Mouse (Mus musculus) forebrain, embryonic 12.5 days (tissue): ENCODE results near the gene Elmod3. TPM values are rescaled to one million over a fixed set of nuclear protein-coding genes. Genes with fewer than 3 reads are reported as not detected.

ENCODE experiments used
- ATAC-seq: fragments of 200-750 bp; cut with Nextera tagmentation; 2 replicates; pipeline ENCODE4 v1.8.0; 2017; ENCODE audit warnings: moderate TSS enrichment; ENCODE audit not compliant: low FRiP score
- H3K27ac ChIP-seq: fragments of 300-500 bp; sonication (generic); 2 replicates; pipeline ENCODE4 v1.5.1; 2016; ENCODE audit warnings: mild to moderate bottlenecking
- H3K27me3 ChIP-seq: fragments of 300-500 bp; sonication (generic); 2 replicates; pipeline ENCODE4 v1.6.1; 2016; ENCODE audit warnings: mild to moderate bottlenecking
- H3K36me3 ChIP-seq: fragments of 300-500 bp; sonication (generic); replicated peaks from 2 replicates; pipeline ENCODE4 v1.6.1; 2016; ENCODE audit warnings: mild to moderate bottlenecking
- H3K4me1 ChIP-seq: fragments of 300-500 bp; sonication (generic); 2 replicates; pipeline ENCODE4 v1.6.1; 2016
- H3K4me2 ChIP-seq: fragments of 300-500 bp; sonication (generic); 2 replicates; pipeline ENCODE4 v1.6.1; 2016; ENCODE audit warnings: mild to moderate bottlenecking, moderate library complexity
- H3K4me3 ChIP-seq: fragments of 300-500 bp; sonication (generic); replicated peaks from 2 replicates; pipeline ENCODE4 v1.5.1; 2016; ENCODE audit warnings: mild to moderate bottlenecking
- H3K9ac ChIP-seq: fragments of 300-500 bp; sonication (generic); 2 replicates; pipeline ENCODE4 v1.6.1; 2016; ENCODE audit warnings: mild to moderate bottlenecking
- H3K9me3 ChIP-seq: fragments of 300-500 bp; sonication (generic); 2 replicates; pipeline ENCODE4 v1.6.1; 2016
- WGBS: fragments of 180-500 bp; shearing (Covaris S2); methylation state at CpG from one replicate; pipeline ENCODE4 v1.1.7; 2016; 5-methylcytosine and 5-hydroxymethylcytosine counted together
- polyA plus RNA-seq: library from polyadenylated mRNA; unstranded; fragments of >200 nt; fragmentation: Nextera tagmentation; extraction: Ambion mirVana; gene quantifications from 2 replicates; pipeline ENCODE4 v1.2.1, GENCODE M21; 2016

The Elmod3 gene
- polyA plus RNA-seq = 16.0 and 16.2 TPM in 2 replicates

- peak; percentile 93 for ATAC-seq
- Histone ChIP-seq H3K27ac (0 out of 2 replicates have a peak within 1 kb of the TSS, but pooled peaks have one; percentile 10), H3K4me1 (peaks cover 21% of the 10 kb centered on the region), H3K27me3 (no peaks in the 10 kb centered on the region), H3K4me2 (peak within 1 kb of the TSS; percentile 64), H3K9ac (peak within 1 kb of the TSS; percentile 64), H3K4me3 (peak within 1 kb of the TSS; percentile 58), H3K9me3 (no peaks in the 10 kb centered on the region), H3K36me3 (no peaks in the 10 kb centered on the region)
- WGBS = 2% methylated on average over 38 of the region's 38 CpGs
These were observed at the start of gene Elmod3, which contains the start of gene Retsat for GRCm38 (mm10) chr6:72597956-72598753. Gene Elmod3, minus strand, starts transcription at chr6:72598413. Gene Retsat, plus strand, starts transcription at chr6:72598475.

- Histone ChIP-seq H3K27me3 (no peaks in the 10 kb centered on the region), H3K4me3 (no peak overlapping the region), H3K9me3 (no peaks in the 10 kb centered on the region), H3K4me2 (no peak overlapping the region), H3K4me1 (peaks cover 10% of the 10 kb centered on the region), H3K27ac (0 out of 2 replicates have a peak overlapping the region, but pooled peaks have one; percentile 3), H3K9ac (no peak overlapping the region), H3K36me3 (0 out of 2 replicates have a peak, but pooled peaks cover 2% of the 10 kb centered on the region)
- peak; percentile 25; the same call in 1 of the 2 replicates for ATAC-seq
- WGBS = 59% methylated on average over 10 of the region's 10 CpGs
These were observed 49.2 kb upstream of the Elmod3 start for GRCm38 (mm10) chr6:72647383-72647820.

GRCm38 (mm10) chr6:72645364-72645763, 47.2 kb upstream of the Elmod3 start:
- Histone ChIP-seq H3K36me3 (0 out of 2 replicates have a peak, but pooled peaks cover 2% of the 10 kb centered on the region), H3K9me3 (no peaks in the 10 kb centered on the region), H3K9ac (no peak overlapping the region), H3K4me3 (no peak overlapping the region), H3K27me3 (no peaks in the 10 kb centered on the region), H3K27ac (no peak overlapping the region), H3K4me2 (no peak overlapping the region), H3K4me1 (peaks cover 10% of the 10 kb centered on the region)
- peak; percentile 91; the same call in 1 of the 2 replicates for ATAC-seq
- WGBS = 31% methylated on average over 7 of the region's 7 CpGs

GRCm38 (mm10) chr6:72644576-72644975, 46.4 kb upstream of the Elmod3 start:
- H3K4me1 ChIP-seq = peaks cover 10% of the 10 kb centered on the region
- H3K27ac ChIP-seq = no peak overlapping the region
- no peak overlapping the region for H3K4me3 ChIP-seq
- ATAC-seq = no peak
- 71% methylated on average over 4 of the region's 4 CpGs for WGBS
- H3K4me2 ChIP-seq = no peak overlapping the region
- no peaks in the 10 kb centered on the region for H3K27me3 ChIP-seq
- no peaks in the 10 kb centered on the region for H3K9me3 ChIP-seq
- H3K9ac ChIP-seq = no peak overlapping the region
- H3K36me3 ChIP-seq = 0 out of 2 replicates have a peak, but pooled peaks cover 2% of the 10 kb centered on the region

- Histone ChIP-seq H3K27ac (0 out of 2 replicates have a peak overlapping the region, but pooled peaks have one; percentile 21), H3K27me3 (no peaks in the 10 kb centered on the region), H3K9ac (no peak overlapping the region), H3K9me3 (no peaks in the 10 kb centered on the region), H3K4me3 (no peak overlapping the region), H3K4me1 (peaks cover 3% of the 10 kb centered on the region; the same call in 1 of the 2 replicates), H3K4me2 (no peak overlapping the region), H3K36me3 (no peaks in the 10 kb centered on the region)
- no peak for ATAC-seq
- 82% methylated on average over 18 of the region's 18 CpGs for WGBS
These were observed 43.2 kb upstream of the Elmod3 start for GRCm38 (mm10) chr6:72641218-72641954.

- H3K4me3 ChIP-seq = no peak overlapping the region
- no peaks in the 10 kb centered on the region for H3K9me3 ChIP-seq
- no peak overlapping the region for H3K9ac ChIP-seq
- peaks cover 8% of the 10 kb centered on the region; the same call in 1 of the 2 replicates for H3K36me3 ChIP-seq
- no peak for ATAC-seq
- H3K27me3 ChIP-seq = no peaks in the 10 kb centered on the region
- H3K4me1 ChIP-seq = no peaks in the 10 kb centered on the region
- H3K4me2 ChIP-seq = no peak overlapping the region
- H3K27ac ChIP-seq = no peak overlapping the region
- WGBS = 81% methylated on average over 3 of the region's 3 CpGs
These were observed 38.7 kb upstream of the Elmod3 start for GRCm38 (mm10) chr6:72636940-72637339.

GRCm38 (mm10) chr6:72635760-72636431, 37.7 kb upstream of the Elmod3 start:
- Histone ChIP-seq H3K27me3 (no peaks in the 10 kb centered on the region), H3K9ac (no peak overlapping the region), H3K9me3 (no peaks in the 10 kb centered on the region), H3K4me1 (no peaks in the 10 kb centered on the region), H3K27ac (no peak overlapping the region), H3K4me3 (no peak overlapping the region), H3K36me3 (peaks cover 19% of the 10 kb centered on the region), H3K4me2 (no peak overlapping the region)
- ATAC-seq = peak; percentile 81
- 56% methylated on average over 12 of the region's 12 CpGs for WGBS

- 90% methylated on average over 10 of the region's 10 CpGs for WGBS
- no peaks in the 10 kb centered on the region for H3K4me1 ChIP-seq
- ATAC-seq = no peak
- H3K4me2 ChIP-seq = no peak overlapping the region
- no peak overlapping the region for H3K9ac ChIP-seq
- no peaks in the 10 kb centered on the region for H3K9me3 ChIP-seq
- H3K4me3 ChIP-seq = no peak overlapping the region
- no peaks in the 10 kb centered on the region for H3K27me3 ChIP-seq
- H3K36me3 ChIP-seq = peaks cover 34% of the 10 kb centered on the region
- H3K27ac ChIP-seq = no peak overlapping the region
These were observed 36.1 kb upstream of the Elmod3 start for GRCm38 (mm10) chr6:72634311-72634710.

- H3K4me2 ChIP-seq = no peak overlapping the region
- no peak overlapping the region for H3K4me3 ChIP-seq
- H3K27me3 ChIP-seq = no peaks in the 10 kb centered on the region
- no peak overlapping the region for H3K27ac ChIP-seq
- ATAC-seq = no peak; the same call in 1 of the 2 replicates
- H3K9ac ChIP-seq = no peak overlapping the region
- H3K9me3 ChIP-seq = no peaks in the 10 kb centered on the region
- peaks cover 56% of the 10 kb centered on the region for H3K36me3 ChIP-seq
- WGBS = 87% methylated on average over 6 of the region's 6 CpGs
- H3K4me1 ChIP-seq = no peaks in the 10 kb centered on the region
These were observed 33.5 kb upstream of the Elmod3 start for GRCm38 (mm10) chr6:72631700-72632099.

GRCm38 (mm10) chr6:72630961-72631360, 32.7 kb upstream of the Elmod3 start:
- H3K36me3 ChIP-seq = peaks cover 61% of the 10 kb centered on the region
- H3K27ac ChIP-seq = no peak overlapping the region
- 95% methylated on average over 14 of the region's 14 CpGs for WGBS
- no peaks in the 10 kb centered on the region for H3K4me1 ChIP-seq
- no peak overlapping the region for H3K4me2 ChIP-seq
- H3K4me3 ChIP-seq = no peak overlapping the region
- H3K9me3 ChIP-seq = no peaks in the 10 kb centered on the region
- no peak for ATAC-seq
- no peak overlapping the region for H3K9ac ChIP-seq
- no peaks in the 10 kb centered on the region for H3K27me3 ChIP-seq

GRCm38 (mm10) chr6:72630370-72630769, 32.2 kb upstream of the Elmod3 start:
- no peak overlapping the region for H3K4me2 ChIP-seq
- ATAC-seq = no peak
- no peaks in the 10 kb centered on the region for H3K27me3 ChIP-seq
- H3K27ac ChIP-seq = no peak overlapping the region
- H3K4me3 ChIP-seq = no peak overlapping the region
- 95% methylated on average over 2 of the region's 2 CpGs for WGBS
- no peak overlapping the region for H3K9ac ChIP-seq
- H3K9me3 ChIP-seq = no peaks in the 10 kb centered on the region
- peaks cover 61% of the 10 kb centered on the region for H3K36me3 ChIP-seq
- no peaks in the 10 kb centered on the region for H3K4me1 ChIP-seq

GRCm38 (mm10) chr6:72627276-72627675, 29.1 kb upstream of the Elmod3 start:
- no peaks in the 10 kb centered on the region for H3K27me3 ChIP-seq
- H3K9me3 ChIP-seq = no peaks in the 10 kb centered on the region
- no peak for ATAC-seq
- H3K4me1 ChIP-seq = no peaks in the 10 kb centered on the region
- no peak overlapping the region for H3K4me3 ChIP-seq
- WGBS = 91% methylated on average over 16 of the region's 16 CpGs
- no peak overlapping the region for H3K4me2 ChIP-seq
- H3K9ac ChIP-seq = no peak overlapping the region
- peaks cover 56% of the 10 kb centered on the region for H3K36me3 ChIP-seq
- H3K27ac ChIP-seq = no peak overlapping the region
